In genomic region chr9:117250036-117250830, GRCm38 (mm10) we compare ENCODE assay signal across 8 mouse cellular contexts.
DNase-seq lines count a peak whose midpoint lies in the region; ATAC-seq and TF ChIP-seq lines count a peak whose summit lies in the region.

No protein-coding gene starts in this region.

- no peaks in the 10 kb centered on the region for H3K9me3 ChIP-seq in heart, embryonic 12.5 days (replicated peaks)
- H3K9me3 ChIP-seq in liver, embryonic 13.5 days (replicated peaks) = no peaks in the 10 kb centered on the region
- no peaks in the 10 kb centered on the region for H3K9me3 ChIP-seq in stomach, postnatal 0 days (ENCODE audit: control insufficient read depth, low read length)

- peaks cover 2% of the 10 kb centered on the region; the same call in 1 of the 2 replicates for H3K4me1 ChIP-seq in testis, adult 2 months (ENCODE audit: control insufficient read depth, insufficient read depth, low read length)
- H3K4me1 ChIP-seq in heart, embryonic 12.5 days (replicated peaks) = peaks cover 43% of the 10 kb centered on the region
- peaks cover 12% of the 10 kb centered on the region for H3K4me1 ChIP-seq in liver, embryonic 13.5 days (replicated peaks)
- peaks cover 10% of the 10 kb centered on the region for H3K4me1 ChIP-seq in stomach, postnatal 0 days (replicated peaks; ENCODE audit: control insufficient read depth, insufficient read depth)

- peak overlapping the region; percentile 75 for H3K4me2 ChIP-seq in heart, embryonic 12.5 days
- peak overlapping the region; percentile 57 for H3K4me2 ChIP-seq in liver, embryonic 13.5 days
- H3K4me2 ChIP-seq in stomach, postnatal 0 days (replicated peaks; ENCODE audit: low read depth) = peak overlapping the region; percentile 63

- no peak overlapping the region; the same call in 1 of the 2 replicates for H3K27ac ChIP-seq in testis, adult 2 months (ENCODE audit: control insufficient read depth, insufficient read depth, low read depth, low read length)
- H3K27ac ChIP-seq in heart, embryonic 12.5 days (ENCODE audit: poor library complexity, severe bottlenecking) = peak overlapping the region; percentile 84
- H3K27ac ChIP-seq in liver, embryonic 13.5 days = no peak overlapping the region
- peak overlapping the region; percentile 30 for H3K27ac ChIP-seq in stomach, postnatal 0 days (replicated peaks)

- peak overlapping the region; percentile 84 for H3K9ac ChIP-seq in heart, embryonic 12.5 days
- peak overlapping the region; percentile 57 for H3K9ac ChIP-seq in liver, embryonic 13.5 days
- H3K9ac ChIP-seq in stomach, postnatal 0 days (ENCODE audit: low read length) = peak overlapping the region; percentile 79

- WGBS in heart, embryonic 12.5 days = 29% methylated on average over 13 of the region's 13 CpGs
- WGBS in liver, embryonic 13.5 days (ENCODE audit: insufficient replicate concordance) = 52% methylated on average over 13 of the region's 13 CpGs
- 18% methylated on average over 13 of the region's 13 CpGs for WGBS in stomach, postnatal 0 days

- no peak for TF ChIP-seq EP300 in stomach, postnatal 0 days (optimal IDR thresholded peaks at IDR 0.05)

- intact Hi-C loops in left cerebral cortex, postnatal 36 days (cut with DNase I) = no loop called here

- no peaks in the 10 kb centered on the region for H3K27me3 ChIP-seq in testis, adult 2 months (ENCODE audit: control insufficient read depth, insufficient read depth, low read length)
- no peaks in the 10 kb centered on the region for H3K27me3 ChIP-seq in heart, embryonic 12.5 days (replicated peaks)
- H3K27me3 ChIP-seq in liver, embryonic 13.5 days = no peaks in the 10 kb centered on the region
- H3K27me3 ChIP-seq in stomach, postnatal 0 days (ENCODE audit: control insufficient read depth, insufficient read depth, low read length) = no peaks in the 10 kb centered on the region

- DNase-seq in testis, postnatal 14 days (ENCODE audit: low spot score) = no peak
- DNase-seq in liver, embryonic 13.5 days = no peak
- no peak for DNase-seq in stomach, postnatal 0 days (ENCODE audit: low spot score)
- no peak for DNase-seq in left cerebral cortex, postnatal 36 days (ENCODE audit: low spot score in 2 of 2)
- no peak for DNase-seq in right cerebral cortex, postnatal 10 days (ENCODE audit: low spot score in 2 of 2)

- H3K4me3 ChIP-seq in testis, adult 2 months (ENCODE audit: control insufficient read depth, low read depth, low read length) = peak overlapping the region; percentile 24
- peak overlapping the region; percentile 70 for H3K4me3 ChIP-seq in heart, embryonic 12.5 days
- H3K4me3 ChIP-seq in liver, embryonic 13.5 days (replicated peaks) = peak overlapping the region; percentile 51
- peak overlapping the region; percentile 68 for H3K4me3 ChIP-seq in stomach, postnatal 0 days (ENCODE audit: low read depth, low read length)

- no peak for TF ChIP-seq POLR2A in testis, adult 2 months (IDR thresholded peaks at IDR 0.05; ENCODE audit: control insufficient read depth, low read depth, low read length)

- no peaks in the 10 kb centered on the region for H3K36me3 ChIP-seq in testis, adult 2 months (ENCODE audit: control insufficient read depth, insufficient read depth, low read length)
- no peaks in the 10 kb centered on the region for H3K36me3 ChIP-seq in heart, embryonic 12.5 days
- H3K36me3 ChIP-seq in liver, embryonic 13.5 days = no peaks in the 10 kb centered on the region
- no peaks in the 10 kb centered on the region for H3K36me3 ChIP-seq in stomach, postnatal 0 days (ENCODE audit: control insufficient read depth, insufficient read depth, low read length)

- ATAC-seq in heart, embryonic 12.5 days (ENCODE audit: insufficient number of reproducible peaks, low FRiP score) = no peak
- no peak for ATAC-seq in liver, embryonic 13.5 days (ENCODE audit: low read depth)
- no peak for ATAC-seq in stomach, postnatal 0 days (ENCODE audit: low FRiP score, low TSS enrichment)
- no peak for ATAC-seq in inflammation-experienced regulatory T-cells, adult 6 months

- TF ChIP-seq CTCF in testis, adult 2 months (IDR thresholded peaks at IDR 0.05; ENCODE audit: control insufficient read depth, insufficient read depth, insufficient replicate concordance, low read depth, low read length) = no peak
- TF ChIP-seq CTCF in stomach, postnatal 0 days (IDR thresholded peaks at IDR 0.05; ENCODE audit: low read depth) = no peak

Comparison
In these comparisons a context has a peak if more than half of its experiments do, and no peak if none do; other contexts are left out.
1. H3K27ac ChIP-seq: peak in heart, embryonic 12.5 days (single experiment) and stomach, postnatal 0 days (single experiment); none in testis, adult 2 months (single experiment) and liver, embryonic 13.5 days (single experiment).
2. Peak in every context shown above with its lines, with median percentiles within 50 percentile points of each other: H3K4me3 ChIP-seq, H3K4me2 ChIP-seq and H3K9ac ChIP-seq.